Mouse (Mus musculus): Measurements from ENCODE around the gene Slc39a2.
"Not testable (repeated sequence)": the region's sequence is repeated elsewhere in the genome, so short reads cannot be mapped to it uniquely, and the experiment has no call there.

The Slc39a2 gene

GRCm38 (mm10) chr14:51902806-51903710 lies 10.4 kb downstream of the Slc39a2 start:
- DNase-seq (ENCODE audit: low read depth, low spot score), result peak; percentile 81

DNA sequence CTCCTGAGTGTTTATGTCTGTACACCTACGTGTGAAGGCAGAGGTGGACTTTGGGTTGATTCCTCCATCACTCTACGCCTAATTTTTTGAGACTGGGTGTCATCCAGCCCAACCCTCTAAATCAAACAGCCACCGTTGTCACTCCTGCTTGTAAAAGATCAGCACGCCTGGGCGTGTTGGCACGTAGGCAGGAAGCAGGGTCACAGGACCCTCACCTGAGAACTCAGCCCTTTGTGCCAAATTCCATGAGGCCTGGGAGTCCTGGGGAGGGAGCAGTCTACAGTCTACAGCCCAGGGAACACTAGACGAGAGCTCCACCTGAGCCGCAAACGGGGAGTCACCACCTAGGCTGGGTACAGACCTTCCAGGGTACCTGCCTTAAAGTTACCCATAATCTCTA lies 11.1 kb downstream of the Slc39a2 start:
- no peak for DNase-seq (ENCODE audit: low read depth, low spot score)

DNA sequence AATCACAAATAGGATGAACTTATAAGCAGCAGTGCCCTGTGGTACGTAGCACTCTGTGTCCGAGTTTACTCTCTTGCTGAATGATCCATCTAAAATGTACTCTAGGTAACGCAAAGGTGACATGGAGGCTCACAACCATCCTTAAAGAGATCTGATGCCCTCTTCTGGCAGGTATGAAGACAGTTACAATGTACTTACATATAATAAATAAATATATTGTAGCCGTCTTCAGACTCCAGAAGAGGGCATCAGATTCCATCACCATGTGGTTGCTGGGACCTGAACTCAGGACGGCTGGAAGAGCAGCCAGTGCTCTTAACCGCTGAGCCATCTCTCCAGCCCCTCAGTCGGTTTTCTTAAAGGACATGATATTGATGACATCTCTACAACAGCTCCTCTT lies 12.0 kb downstream of the Slc39a2 start:
- DNase-seq (ENCODE audit: low read depth, low spot score), result no peak

GRCm38 (mm10) chr14:51906102-51906501 lies 13.4 kb downstream of the Slc39a2 start:
- no peak for DNase-seq (ENCODE audit: low read depth, low spot score)

- no peak for DNase-seq (ENCODE audit: low read depth, low spot score)
These were observed 18.6 kb downstream of the Slc39a2 start for GRCm38 (mm10) chr14:51911301-51911700.

- no peak for DNase-seq (ENCODE audit: low read depth, low spot score)
These were observed 19.8 kb downstream of the Slc39a2 start for GRCm38 (mm10) chr14:51912391-51913061.

DNA sequence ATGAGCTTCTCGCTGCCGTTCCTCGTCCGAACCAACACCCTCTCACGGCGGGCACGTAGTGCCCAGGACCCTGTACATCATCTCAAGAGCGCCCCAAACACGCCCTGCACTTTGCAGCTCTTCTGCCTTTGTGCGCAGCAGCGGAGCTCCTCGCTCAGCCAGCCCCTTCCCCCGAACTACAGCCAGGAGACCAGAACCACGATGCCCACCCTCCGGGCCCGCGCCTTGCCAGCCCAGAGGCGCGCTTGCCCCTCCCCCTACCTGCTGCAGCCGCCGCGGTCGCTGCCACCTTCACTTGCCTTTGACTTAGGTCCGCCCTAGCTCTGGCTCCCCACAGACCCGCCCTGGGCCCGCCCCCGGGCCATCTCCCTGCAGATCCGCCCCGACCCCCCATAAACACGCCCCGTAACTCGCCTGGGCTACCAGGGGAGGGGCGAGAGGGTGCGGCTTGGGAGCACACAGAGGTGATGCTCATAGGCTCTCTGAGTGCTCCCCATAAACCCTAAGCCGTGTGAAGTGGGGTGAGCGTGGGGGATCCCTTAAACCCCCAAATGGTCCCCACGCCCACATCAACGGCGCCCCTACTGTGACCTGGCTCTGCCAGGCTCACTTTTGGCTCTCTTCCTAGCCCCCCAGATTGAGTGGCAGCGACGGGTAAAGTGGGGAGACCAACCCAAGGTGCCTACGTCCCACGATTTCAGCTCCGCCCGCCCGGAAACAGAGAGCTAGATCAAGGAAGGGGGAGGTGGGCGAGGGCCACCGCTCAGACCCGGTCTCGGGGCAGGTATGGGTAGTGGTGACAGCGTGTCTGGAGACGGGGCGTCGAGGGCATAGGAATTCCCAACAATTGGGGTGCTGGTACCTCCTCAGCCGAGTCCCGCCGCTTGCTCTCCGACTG lies 20.6 kb downstream of the Slc39a2 start:
- peak; percentile 85 for DNase-seq (ENCODE audit: low read depth, low spot score)

- peak; percentile 42 for DNase-seq (ENCODE audit: low read depth, low spot score)
These were observed 21.5 kb downstream of the Slc39a2 start, which contains the start of gene Ndrg2 for GRCm38 (mm10) chr14:51913960-51914762. Gene Ndrg2, minus strand, starts transcription at chr14:51914158.

- no peak for DNase-seq (ENCODE audit: low read depth, low spot score)
These were observed 22.3 kb downstream of the Slc39a2 start for GRCm38 (mm10) chr14:51915030-51915429.

DNA sequence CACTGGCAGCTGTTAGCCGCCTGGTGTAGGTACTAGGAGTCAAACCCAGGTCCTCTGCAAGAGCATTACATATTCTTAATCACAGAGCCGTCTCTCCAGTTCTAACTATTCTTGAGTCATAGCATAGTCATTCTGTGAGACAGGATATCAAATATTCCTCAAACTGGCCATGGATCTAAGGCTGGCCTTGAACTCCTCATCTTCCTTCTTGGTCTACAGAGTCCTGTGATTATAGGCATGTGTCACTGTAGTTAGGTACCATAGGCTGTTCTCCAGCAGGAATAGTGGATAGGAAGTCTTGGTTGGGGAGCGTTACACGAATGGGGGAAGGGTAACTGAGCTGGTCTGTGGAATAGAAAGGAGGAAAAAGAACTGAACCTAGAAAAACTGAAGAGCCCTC lies 23.9 kb downstream of the Slc39a2 start:
- DNase-seq (ENCODE audit: low read depth, low spot score), result no peak

DNA sequence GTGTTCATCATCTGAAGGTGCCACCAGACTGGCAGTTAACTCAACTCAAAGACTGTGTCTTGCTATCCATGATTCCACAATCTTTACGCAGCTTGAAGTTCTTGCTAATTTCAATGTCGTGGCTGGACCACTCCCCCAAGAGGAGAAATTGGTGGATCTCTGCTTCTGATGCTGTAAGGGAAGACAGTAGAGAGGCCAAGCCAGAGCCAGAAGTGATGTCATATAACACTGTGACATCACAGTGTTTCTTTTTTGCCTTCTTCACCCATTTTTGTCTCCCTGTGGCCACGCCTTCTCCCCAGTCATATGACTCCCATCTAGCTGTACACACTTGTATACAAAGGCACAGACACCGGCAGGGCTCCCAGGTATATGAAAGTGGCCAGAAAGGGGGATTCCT lies 25.4 kb downstream of the Slc39a2 start, which contains the start of gene Tppp2:
Tppp2 (plus strand) TSS at position 301 of the 400 bp plus-strand sequence.
- DNase-seq (ENCODE audit: low read depth, low spot score), result no peak

- no peak for DNase-seq (ENCODE audit: low read depth, low spot score)
These were observed 26.3 kb downstream of the Slc39a2 start for GRCm38 (mm10) chr14:51918966-51919365.

DNA sequence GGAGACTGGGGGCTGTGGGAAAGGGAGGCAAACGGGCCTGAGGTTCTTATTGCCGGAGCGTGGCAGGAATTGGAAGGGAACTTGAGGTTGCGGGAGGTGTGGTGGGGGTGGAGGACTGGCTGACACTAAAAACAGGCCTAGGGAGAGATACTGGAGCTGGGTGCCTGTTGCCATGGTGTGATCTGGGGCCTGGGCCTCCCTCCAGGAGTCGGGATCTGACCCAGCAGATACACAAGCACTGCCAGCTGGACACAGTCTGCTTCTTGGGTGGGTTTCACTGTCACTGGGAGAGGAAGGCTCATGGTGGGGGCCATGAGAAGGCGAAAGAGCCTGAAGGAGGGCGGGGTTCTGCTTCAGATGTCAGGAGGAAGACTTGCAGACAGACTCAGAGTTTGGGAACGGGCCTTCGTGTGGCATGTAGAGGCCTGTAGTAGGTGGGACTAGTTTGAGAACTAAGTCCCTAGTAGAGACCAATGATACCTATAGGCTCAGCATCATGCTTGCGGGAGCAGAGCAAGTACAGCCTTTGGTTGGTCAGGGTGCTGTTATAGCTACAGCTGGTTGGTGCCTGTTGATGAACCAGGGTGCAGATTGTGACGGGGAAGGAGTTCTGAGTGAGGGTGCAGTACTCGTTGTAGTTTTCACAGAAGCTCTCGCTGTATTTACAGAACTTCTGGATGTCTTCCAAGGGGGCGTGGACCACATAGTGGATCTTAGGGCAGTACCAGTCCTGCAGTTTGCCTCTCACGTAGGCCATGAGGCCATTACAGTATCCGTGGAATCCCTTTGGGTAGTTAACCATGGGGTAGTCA lies 29.3 kb downstream of the Slc39a2 start:
- DNase-seq (ENCODE audit: low read depth, low spot score), result no peak

GRCm38 (mm10) chr14:51922571-51922865 lies 29.8 kb downstream of the Slc39a2 start, which contains the start of gene Rnase13:
Gene Rnase13, minus strand, starts transcription at chr14:51922773.
- no peak for DNase-seq (ENCODE audit: low read depth, low spot score)

DNA sequence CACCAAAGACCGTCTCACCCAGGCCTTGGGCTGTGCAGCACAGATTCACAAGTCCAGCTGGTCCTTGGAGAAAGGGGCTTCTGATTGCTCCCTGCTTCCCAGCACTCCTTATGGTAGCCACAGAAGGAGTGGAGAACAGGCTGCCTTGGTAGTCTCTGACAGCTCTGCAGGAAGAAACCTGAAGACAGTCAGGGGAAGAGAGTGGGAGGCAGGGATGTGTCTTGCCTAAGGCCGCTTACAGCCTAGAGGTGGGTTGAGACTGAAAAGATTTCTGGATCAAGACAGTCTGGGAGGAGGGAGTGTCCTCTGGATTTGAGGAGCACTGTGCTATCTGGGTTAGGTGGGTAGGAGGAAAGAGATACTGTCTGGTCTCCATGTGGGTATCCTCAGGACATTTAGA lies 30.2 kb downstream of the Slc39a2 start:
- no peak for DNase-seq (ENCODE audit: low read depth, low spot score)

DNA sequence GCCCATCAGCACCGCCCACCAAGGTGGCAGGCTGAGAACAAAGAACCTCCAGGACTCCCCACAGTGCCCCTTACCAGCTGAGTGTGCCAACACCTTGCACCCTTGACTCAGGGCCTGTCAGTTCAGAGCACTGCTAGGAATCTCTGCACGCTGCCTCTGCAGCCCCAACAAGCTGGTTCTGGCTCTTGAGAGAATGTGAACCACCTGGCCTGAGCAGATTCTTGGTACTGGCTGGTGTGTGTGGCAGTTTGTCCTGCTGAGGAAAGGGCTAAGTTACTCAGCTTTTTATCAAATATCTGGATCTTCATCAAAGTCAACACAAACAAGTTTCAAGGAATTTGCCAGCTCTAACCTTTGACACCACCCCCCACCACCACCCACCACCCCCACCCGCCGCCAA lies 30.8 kb downstream of the Slc39a2 start:
- no peak for DNase-seq (ENCODE audit: low read depth, low spot score)

DNA sequence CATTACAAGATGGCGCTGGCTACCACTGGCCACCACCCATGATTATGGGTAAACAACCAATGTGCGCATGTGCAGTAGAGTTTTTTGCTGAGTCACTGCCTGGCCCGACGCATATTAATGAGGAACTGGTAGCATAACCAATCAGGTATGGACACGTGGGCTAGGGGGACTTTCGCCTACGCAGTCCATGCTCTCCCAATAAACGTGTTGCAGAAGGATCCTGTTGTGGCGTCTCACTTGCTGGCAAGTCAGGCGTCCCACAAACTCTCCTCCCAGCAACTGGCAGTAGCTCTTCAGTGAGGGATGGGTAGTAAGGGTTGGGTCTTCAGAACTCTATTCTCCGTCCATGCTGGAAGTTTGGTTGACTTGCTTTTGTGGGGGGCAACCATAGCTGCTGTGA lies 34.2 kb downstream of the Slc39a2 start:
- DNase-seq (ENCODE audit: low read depth, low spot score), result not testable (repeated sequence)

- no peak for DNase-seq (ENCODE audit: low read depth, low spot score)
These were observed 36.7 kb downstream of the Slc39a2 start for GRCm38 (mm10) chr14:51929309-51929943.

- DNase-seq (ENCODE audit: low read depth, low spot score), result no peak
These were observed 37.3 kb downstream of the Slc39a2 start for GRCm38 (mm10) chr14:51929968-51930367.

DNA sequence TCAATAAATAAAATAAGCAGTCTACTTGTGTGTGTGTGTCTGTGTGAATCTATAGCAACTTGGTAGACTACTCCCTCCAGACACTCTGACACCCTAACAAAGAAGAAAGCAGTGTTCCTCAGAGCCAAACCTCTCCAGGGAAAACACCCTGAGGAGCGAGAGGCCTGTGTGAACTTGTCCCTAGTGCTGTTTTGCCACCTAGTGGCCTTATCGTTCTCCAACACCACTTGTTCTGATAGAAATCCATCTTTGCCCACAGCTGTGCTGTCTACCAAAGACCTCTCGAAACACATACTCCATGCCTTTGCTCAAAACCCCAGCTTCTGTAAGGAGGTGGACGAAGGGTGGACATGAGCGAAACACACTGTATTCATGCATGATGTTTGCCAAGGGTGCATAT lies 38.1 kb downstream of the Slc39a2 start:
- peak; percentile 79 for DNase-seq (ENCODE audit: low read depth, low spot score)
